Mouse (Mus musculus) retina, embryonic 14.5 days (tissue): Measurements from ENCODE around the gene Pcdh15.

Source experiments
- DNase-seq: peaks from one replicate; pipeline ENCODE4 v3.0.0-alpha.2; 2015; ENCODE audit warnings: low spot score

The Pcdh15 gene

GRCm38 (mm10) chr10:73947799-73948198 lies 848.7 kb downstream of the Pcdh15 start:
- DNase-seq = no peak

DNA sequence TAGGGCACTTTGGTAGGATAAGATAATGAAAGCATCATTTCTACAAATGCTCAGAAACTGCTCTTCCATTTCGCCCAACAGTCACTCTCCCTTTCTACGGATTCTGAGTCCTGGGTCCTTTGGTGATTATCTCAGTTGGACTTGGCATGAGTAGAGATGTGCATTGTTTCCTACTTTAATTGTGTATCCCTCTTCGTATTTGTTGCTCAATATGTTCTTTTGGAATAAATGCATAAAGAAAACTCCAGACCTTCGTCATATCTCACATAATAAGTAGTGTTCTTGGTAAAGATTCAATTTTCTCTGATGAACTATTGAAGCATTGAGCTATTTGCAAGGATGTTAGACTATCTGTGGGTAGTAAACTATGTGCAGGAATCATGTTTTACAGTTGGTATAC lies 854.2 kb downstream of the Pcdh15 start:
- DNase-seq = no peak

GRCm38 (mm10) chr10:73984057-73984456 lies 884.9 kb downstream of the Pcdh15 start:
- DNase-seq = no peak

DNA sequence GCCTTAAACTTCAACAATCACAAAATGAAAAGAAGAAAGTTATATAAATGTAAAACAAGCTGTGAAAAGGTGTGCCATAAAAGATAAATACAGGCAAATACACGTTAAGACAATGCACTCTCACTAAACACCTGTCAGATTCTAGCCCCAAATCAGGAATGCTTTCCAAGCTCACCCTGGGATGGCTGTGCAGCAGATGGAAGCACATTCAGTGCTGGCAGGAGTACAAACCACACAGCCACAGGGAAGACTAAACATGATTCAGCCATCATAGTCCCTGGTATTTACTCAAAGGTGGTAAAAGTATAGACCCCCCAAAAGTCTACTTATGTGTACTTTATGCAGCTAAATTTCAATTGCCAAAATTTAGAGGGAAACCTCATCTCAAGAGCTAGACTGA lies 909.7 kb downstream of the Pcdh15 start:
- DNase-seq = no peak

- DNase-seq = peak; percentile 8
Observed at GRCm38 (mm10) chr10:74023091-74023490, 923.9 kb downstream of the Pcdh15 start.

GRCm38 (mm10) chr10:74053059-74053458 lies 953.9 kb downstream of the Pcdh15 start:
- DNase-seq = no peak

- DNase-seq = no peak
Observed at GRCm38 (mm10) chr10:74086653-74087052, 987.5 kb downstream of the Pcdh15 start.

DNA sequence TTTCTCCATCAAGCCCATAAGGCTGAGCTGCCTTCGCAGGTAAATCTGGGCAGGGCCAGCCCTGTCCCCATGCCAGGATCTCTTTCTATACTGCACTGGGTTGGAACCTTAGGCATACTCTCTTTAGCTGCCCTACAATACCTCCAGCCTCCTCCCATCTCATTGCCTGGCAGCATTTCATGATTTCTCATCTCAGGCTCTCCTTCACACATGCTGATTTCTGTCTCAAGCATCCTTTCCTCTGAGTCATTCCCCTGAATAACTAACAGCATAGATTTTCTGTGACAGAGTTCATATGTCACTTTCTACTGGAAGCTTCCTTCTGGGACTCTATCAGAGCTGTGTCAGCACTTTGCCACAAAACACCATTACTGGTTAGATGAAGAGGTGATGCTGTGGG lies 999.2 kb downstream of the Pcdh15 start:
- DNase-seq = no peak

- no peak for DNase-seq
Observed at GRCm38 (mm10) chr10:74114107-74114506, 1015.0 kb downstream of the Pcdh15 start.

DNA sequence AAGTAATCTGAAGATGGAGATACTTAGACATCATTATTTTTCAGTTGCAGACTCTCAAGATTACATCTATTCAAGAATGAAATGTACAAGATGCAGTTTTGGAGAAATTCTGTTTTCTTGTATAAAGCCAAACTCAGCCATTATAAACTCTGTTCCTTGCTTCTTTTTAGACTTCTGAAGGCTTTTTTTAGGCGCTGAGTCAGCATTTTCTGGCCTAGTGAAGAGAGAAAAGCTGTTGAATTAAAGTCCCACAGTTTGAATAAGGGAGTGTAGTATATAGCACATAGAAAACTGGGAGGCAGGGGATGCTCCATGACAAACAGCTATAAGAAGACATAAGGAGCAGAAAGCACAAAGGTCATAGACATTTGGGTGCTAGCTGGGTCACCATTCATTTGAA lies 1017.7 kb downstream of the Pcdh15 start:
- no peak for DNase-seq

- no peak for DNase-seq
Observed at GRCm38 (mm10) chr10:74123421-74123820, 1024.3 kb downstream of the Pcdh15 start.

DNA sequence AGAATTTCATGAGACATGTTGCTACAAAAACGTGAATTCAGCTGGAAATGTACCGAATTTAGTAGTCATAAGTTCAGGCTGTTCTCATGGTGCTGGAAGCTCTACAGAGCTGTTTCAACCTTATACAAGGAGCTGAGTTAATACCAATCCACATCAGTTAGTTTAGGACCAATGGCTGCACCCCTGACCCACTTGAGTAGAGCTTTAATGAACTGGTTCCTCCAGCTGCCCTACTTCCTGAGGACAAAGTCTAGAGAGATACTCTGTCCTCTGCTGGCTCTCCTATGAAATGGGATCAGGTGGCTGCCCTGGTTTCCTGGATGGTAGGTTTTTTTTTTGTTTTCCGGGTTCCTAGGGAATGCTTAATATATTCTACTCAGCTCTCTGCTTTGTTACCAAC lies 1030.0 kb downstream of the Pcdh15 start:
- no peak for DNase-seq

- no peak for DNase-seq
Observed at GRCm38 (mm10) chr10:74129665-74130064, 1030.5 kb downstream of the Pcdh15 start.

- no peak for DNase-seq
Observed at GRCm38 (mm10) chr10:74130805-74131204, 1031.7 kb downstream of the Pcdh15 start.

GRCm38 (mm10) chr10:74147966-74148365 lies 1048.8 kb downstream of the Pcdh15 start:
- no peak for DNase-seq

- no peak for DNase-seq
Observed at GRCm38 (mm10) chr10:74181921-74182320, 1082.8 kb downstream of the Pcdh15 start.

DNA sequence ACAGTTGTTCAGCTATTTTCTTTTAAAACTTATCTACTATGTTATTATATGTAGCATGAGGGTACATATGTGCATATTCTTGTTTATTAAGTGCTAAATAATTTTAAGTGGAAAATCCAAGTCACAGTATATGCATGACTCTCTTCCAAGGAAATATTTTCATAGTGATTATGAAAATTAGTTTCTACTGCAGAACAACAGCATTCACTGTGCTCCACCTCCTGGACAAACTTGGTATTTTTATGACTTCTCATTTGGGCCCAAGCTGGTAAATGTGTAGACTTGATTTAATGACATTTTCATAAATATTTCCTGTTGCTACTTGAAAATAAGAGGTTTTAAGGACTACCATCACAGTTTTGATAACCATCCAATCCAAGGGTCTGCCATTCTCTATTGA lies 1104.5 kb downstream of the Pcdh15 start:
- DNase-seq = peak; percentile 77

DNA sequence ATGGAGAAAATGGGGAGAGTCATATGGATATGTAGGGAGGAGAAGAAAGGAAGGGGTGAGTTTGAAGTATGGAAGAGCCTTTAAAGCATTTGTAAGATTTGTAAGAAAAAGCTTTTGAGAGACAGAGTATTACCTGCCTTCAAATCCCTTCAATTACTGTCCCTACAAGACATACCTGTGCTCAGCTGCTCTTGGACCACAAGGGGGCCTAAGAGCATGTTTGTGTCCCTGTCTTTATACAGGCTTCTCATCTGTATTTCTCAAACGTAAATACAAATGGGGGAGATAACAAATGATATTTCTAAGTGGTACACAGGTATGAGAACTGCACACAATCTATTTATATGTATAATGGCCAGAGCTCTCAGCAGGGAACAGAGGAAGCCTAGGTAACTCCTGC lies 1118.1 kb downstream of the Pcdh15 start:
- no peak for DNase-seq

DNA sequence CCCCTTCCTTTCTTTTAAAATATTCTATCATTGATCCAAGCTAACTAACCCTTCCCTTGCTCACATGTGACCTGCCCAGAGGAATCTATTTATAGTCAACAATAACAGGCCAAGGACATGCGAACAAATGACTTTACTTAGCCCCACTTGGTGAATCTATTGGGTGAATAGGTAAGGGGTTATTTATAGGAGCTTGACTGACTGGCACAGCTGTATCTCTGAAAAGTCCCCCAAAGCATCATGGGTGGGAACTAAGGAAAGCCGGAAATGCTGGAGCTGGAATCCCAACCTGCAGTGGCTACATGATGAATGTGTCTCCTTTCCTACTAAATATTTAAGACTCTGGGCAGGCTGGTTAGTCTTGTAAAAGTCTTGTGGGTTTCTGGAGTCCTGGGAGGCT lies 1121.3 kb downstream of the Pcdh15 start:
- DNase-seq = no peak

DNA sequence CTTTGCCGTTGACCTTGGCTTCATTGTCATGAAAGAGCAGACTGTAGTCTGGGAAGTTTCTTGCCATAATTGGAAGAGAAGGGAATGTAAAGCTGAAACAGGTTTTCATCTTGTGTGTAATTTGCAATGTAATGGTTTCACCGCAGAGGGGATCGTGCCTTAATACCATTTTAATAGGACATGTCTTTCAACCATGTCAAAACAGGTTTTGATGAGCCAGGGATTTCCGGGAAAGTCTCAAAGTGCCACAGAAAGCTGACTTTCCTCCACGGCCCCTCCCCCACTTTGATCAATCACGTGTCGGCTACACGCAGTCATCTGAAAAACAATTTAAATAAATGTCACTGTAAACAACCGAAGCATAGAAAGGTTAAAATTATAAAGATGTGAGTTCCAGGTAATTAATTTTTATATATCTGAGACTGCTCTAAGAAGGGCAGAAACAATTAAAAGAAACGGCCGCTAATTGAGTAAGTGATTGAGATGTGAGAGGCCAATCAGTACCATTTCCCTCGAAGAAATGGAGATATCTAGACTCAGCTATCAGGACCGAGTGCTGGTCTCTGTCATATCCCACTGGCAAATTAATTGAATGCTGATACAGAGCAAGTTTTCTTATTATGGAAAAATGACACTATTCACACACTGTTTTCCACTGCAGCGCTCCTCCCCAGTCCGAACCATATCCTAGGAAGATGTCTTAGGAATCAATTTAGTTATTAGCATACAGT lies 1158.7 kb downstream of the Pcdh15 start:
- DNase-seq = no peak

DNA sequence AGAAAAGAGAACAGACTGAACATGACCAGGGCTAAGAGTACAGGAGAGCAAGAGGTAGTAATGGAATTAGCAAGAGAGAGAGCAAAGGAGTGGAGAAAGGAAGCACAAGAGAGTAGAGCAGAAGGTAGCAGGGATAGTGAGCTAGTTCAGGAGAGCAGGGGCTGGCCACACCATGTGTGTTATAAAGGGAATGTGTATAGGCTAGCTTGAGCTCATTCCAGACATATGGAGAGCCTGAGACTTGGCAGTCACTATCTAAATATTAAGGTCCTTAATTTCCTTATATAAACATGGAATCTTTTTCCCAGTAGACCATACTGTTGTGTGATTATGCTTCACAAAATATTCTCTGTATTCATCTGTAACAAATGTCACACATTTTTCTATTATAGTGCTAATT lies 1159.5 kb downstream of the Pcdh15 start:
- no peak for DNase-seq

GRCm38 (mm10) chr10:74269637-74270269 lies 1170.6 kb downstream of the Pcdh15 start:
- no peak for DNase-seq

GRCm38 (mm10) chr10:74270894-74271293 lies 1171.8 kb downstream of the Pcdh15 start:
- DNase-seq = no peak

GRCm38 (mm10) chr10:74304120-74304519 lies 1205.0 kb downstream of the Pcdh15 start:
- no peak for DNase-seq
